Mouse (Mus musculus): ENCODE results near the gene Dusp22.

Gene Dusp22

GRCm38 (mm10) chr13:30659613-30660505 lies at the start of gene Dusp22:
Gene Dusp22 (plus strand): TSS chr13:30659999.
- DNase-seq = peak; percentile 79 to 86

- DNase-seq = no peak
Observed at GRCm38 (mm10) chr13:30612079-30612794, 47.6 kb upstream of the Dusp22 start.

GRCm38 (mm10) chr13:30619684-30620083 lies 40.1 kb upstream of the Dusp22 start:
- DNase-seq = no peak

GRCm38 (mm10) chr13:30628195-30629048 lies 31.4 kb upstream of the Dusp22 start:
- DNase-seq = no peak

GRCm38 (mm10) chr13:30629794-30630410 lies 29.9 kb upstream of the Dusp22 start:
- DNase-seq = no peak

GRCm38 (mm10) chr13:30632998-30633397 lies 26.8 kb upstream of the Dusp22 start:
- no peak for DNase-seq

- no peak for DNase-seq
Observed at GRCm38 (mm10) chr13:30636453-30636852, 23.3 kb upstream of the Dusp22 start.

- DNase-seq = no peak
Observed at GRCm38 (mm10) chr13:30638378-30639115, 21.3 kb upstream of the Dusp22 start.

- DNase-seq = no peak
Observed at GRCm38 (mm10) chr13:30642053-30642452, 17.7 kb upstream of the Dusp22 start.

GRCm38 (mm10) chr13:30648461-30648860 lies 11.3 kb upstream of the Dusp22 start:
- DNase-seq = no peak

- DNase-seq = no peak
Observed at GRCm38 (mm10) chr13:30649197-30649596, 10.6 kb upstream of the Dusp22 start.

GRCm38 (mm10) chr13:30650684-30651083 lies 9.1 kb upstream of the Dusp22 start:
- DNase-seq = peak; percentile 35 to 62

- DNase-seq = no peak
Observed at GRCm38 (mm10) chr13:30653051-30653450, 6.7 kb upstream of the Dusp22 start.

- DNase-seq = no peak
Observed at GRCm38 (mm10) chr13:30654463-30654862, 5.3 kb upstream of the Dusp22 start.

GRCm38 (mm10) chr13:30656909-30657308 lies 2.9 kb upstream of the Dusp22 start:
- no peak for DNase-seq

GRCm38 (mm10) chr13:30657779-30658178 lies 2.0 kb upstream of the Dusp22 start:
- DNase-seq = no peak

GRCm38 (mm10) chr13:30658201-30658996 lies 1.4 kb upstream of the Dusp22 start:
- no peak for DNase-seq

GRCm38 (mm10) chr13:30665261-30665660 lies 5.5 kb downstream of the Dusp22 start:
- no peak for DNase-seq

GRCm38 (mm10) chr13:30666537-30666936 lies 6.7 kb downstream of the Dusp22 start:
- DNase-seq = no peak

GRCm38 (mm10) chr13:30668301-30668700 lies 8.5 kb downstream of the Dusp22 start:
- no peak for DNase-seq

GRCm38 (mm10) chr13:30669277-30669676 lies 9.5 kb downstream of the Dusp22 start:
- peak; percentile 57 to 68 for DNase-seq
